Mouse (Mus musculus) spleen, adult 2 months (tissue): ENCODE measurements around the gene Prr5l. TPM values are rescaled to one million over a fixed set of nuclear protein-coding genes. Genes with fewer than 3 reads are reported as not detected.

Experiments
- DNase-seq, 2 experiments: peaks; one replicate each; pipeline versions ENCODE4 v3.0.0 to v3.0.0-alpha.2; 2012 to 2021; ENCODE audit warnings: low spot score in 2 of 2, low read depth in 1 of 2
- H3K27ac ChIP-seq: fragments of 200-500 bp; 2 replicates; pipeline ENCODE4 v1.5.1; 2012; ENCODE audit warnings: low read length, inconsistent platforms; ENCODE audit not compliant: insufficient read depth
- H3K27me3 ChIP-seq: fragments of 200-500 bp; 2 replicates; pipeline ENCODE4 v1.6.1; 2012; ENCODE audit warnings: mild to moderate bottlenecking, moderate library complexity, low read length, inconsistent platforms; ENCODE audit not compliant: control insufficient read depth, insufficient read depth
- H3K36me3 ChIP-seq: fragments of 200-500 bp; 2 replicates; pipeline ENCODE4 v1.6.1; 2012; ENCODE audit warnings: mild to moderate bottlenecking, low read length, inconsistent platforms; ENCODE audit not compliant: control insufficient read depth, insufficient read depth
- H3K4me1 ChIP-seq: fragments of 200-500 bp; 2 replicates; pipeline ENCODE4 v1.6.1; 2011; ENCODE audit warnings: inconsistent platforms; ENCODE audit not compliant: control insufficient read depth, insufficient read depth, insufficient read length
- H3K4me3 ChIP-seq: fragments of 200-500 bp; 2 replicates; pipeline ENCODE4 v1.5.1; 2011; ENCODE audit warnings: mild to moderate bottlenecking, inconsistent platforms; ENCODE audit not compliant: insufficient read depth, insufficient read length; ENCODE audit errors: extremely low read depth
- CTCF ChIP-seq: fragments of 200-500 bp; IDR thresholded peaks from 2 replicates; pipeline ENCODE4 v1.5.1; 2011; ENCODE audit warnings: mild to moderate bottlenecking, inconsistent platforms; ENCODE audit not compliant: insufficient read depth, insufficient read length, insufficient replicate concordance; ENCODE audit errors: extremely low read depth
- POLR2A ChIP-seq: fragments of 200-500 bp; IDR thresholded peaks from 2 replicates; pipeline ENCODE4 v1.6.1; 2011; ENCODE audit warnings: low read depth, low read length, inconsistent platforms
- WGBS: fragments of 180-500 bp; shearing (Covaris S2); methylation state at CpG from one replicate; pipeline ENCODE4 v1.1.7; 2018; 5-methylcytosine and 5-hydroxymethylcytosine counted together
- polyA plus RNA-seq: library from polyadenylated mRNA; depleted of rRNA; stranded (reverse); fragments of >200 nt; gene quantifications from 2 replicates; pipeline ENCODE4 v1.2.3, GENCODE M21; 2012

Prr5l gene
- polyA plus RNA-seq, 1 experiment, result 6.1 TPM

- TF ChIP-seq POLR2A, result no peak
- TF ChIP-seq CTCF, result no peak
- Histone ChIP-seq H3K4me1 (no peaks in the 10 kb centered on the region), H3K27me3 (no peaks in the 10 kb centered on the region), H3K27ac (no peak overlapping the region), H3K36me3 (no peaks in the 10 kb centered on the region), H3K4me3 (no peak overlapping the region)
- 92% methylated on average over 7 of the region's 7 CpGs for WGBS
- no peak for DNase-seq
Observed at GRCm38 (mm10) chr2:101918518-101918917, 35.7 kb upstream of the Prr5l start.

GRCm38 (mm10) chr2:101909326-101910080, 26.7 kb upstream of the Prr5l start:
- H3K4me1 ChIP-seq, result no peaks in the 10 kb centered on the region
- H3K27me3 ChIP-seq, result no peaks in the 10 kb centered on the region
- no peak for TF ChIP-seq POLR2A
- H3K36me3 ChIP-seq, result no peaks in the 10 kb centered on the region
- no peak overlapping the region for H3K27ac ChIP-seq
- H3K4me3 ChIP-seq, result no peak overlapping the region
- no peak for DNase-seq
- 89% methylated on average over 15 of the region's 15 CpGs for WGBS

- H3K4me1 ChIP-seq, result no peaks in the 10 kb centered on the region
- WGBS, result 55% methylated on average over 13 of the region's 13 CpGs
- no peaks in the 10 kb centered on the region for H3K36me3 ChIP-seq
- H3K4me3 ChIP-seq, result no peak overlapping the region
- H3K27ac ChIP-seq, result no peak overlapping the region
- no peak for DNase-seq
- TF ChIP-seq POLR2A (no peak), CTCF (no peak)
- H3K27me3 ChIP-seq, result no peaks in the 10 kb centered on the region
Observed at GRCm38 (mm10) chr2:101908773-101909172, 25.9 kb upstream of the Prr5l start.

GRCm38 (mm10) chr2:101907386-101908022, 24.7 kb upstream of the Prr5l start:
- no peaks in the 10 kb centered on the region for H3K4me1 ChIP-seq
- H3K36me3 ChIP-seq, result no peaks in the 10 kb centered on the region
- TF ChIP-seq POLR2A (no peak), CTCF (no peak)
- no peak for DNase-seq
- H3K27me3 ChIP-seq, result no peaks in the 10 kb centered on the region
- no peak overlapping the region for H3K27ac ChIP-seq
- H3K4me3 ChIP-seq, result no peak overlapping the region
- WGBS, result 85% methylated on average over 10 of the region's 10 CpGs

- Histone ChIP-seq H3K4me1 (no peaks in the 10 kb centered on the region), H3K27me3 (no peaks in the 10 kb centered on the region), H3K27ac (no peak overlapping the region), H3K4me3 (no peak overlapping the region), H3K36me3 (0 out of 2 replicates have a peak, but pooled peaks cover 2% of the 10 kb centered on the region)
- no peak for DNase-seq
- 67% methylated on average over 5 of the region's 5 CpGs for WGBS
- TF ChIP-seq POLR2A (no peak), CTCF (no peak)
Observed at GRCm38 (mm10) chr2:101906379-101906690, 23.5 kb upstream of the Prr5l start.

GRCm38 (mm10) chr2:101905534-101906378, 22.9 kb upstream of the Prr5l start:
- 38% methylated on average over 21 of the region's 21 CpGs for WGBS
- Histone ChIP-seq H3K36me3 (peaks cover 6% of the 10 kb centered on the region; the same call in 1 of the 2 replicates), H3K4me3 (no peak overlapping the region), H3K27me3 (no peaks in the 10 kb centered on the region), H3K27ac (no peak overlapping the region), H3K4me1 (no peaks in the 10 kb centered on the region)
- TF ChIP-seq POLR2A (no peak), CTCF (peak; percentile 85)
- DNase-seq, result peak; percentile 54 to 70
